Mouse (Mus musculus): ENCODE measurements at regions not wholly inside any gene's neighbourhood (a gene's known extent, or its start where the extent isn't known, plus 50 kb on each side); places are given as distances from the start of the nearest gene placed in this dataset.
A peak's percentile ranks its signal among the peaks of the same experiment; 100 is the strongest.

DNA sequence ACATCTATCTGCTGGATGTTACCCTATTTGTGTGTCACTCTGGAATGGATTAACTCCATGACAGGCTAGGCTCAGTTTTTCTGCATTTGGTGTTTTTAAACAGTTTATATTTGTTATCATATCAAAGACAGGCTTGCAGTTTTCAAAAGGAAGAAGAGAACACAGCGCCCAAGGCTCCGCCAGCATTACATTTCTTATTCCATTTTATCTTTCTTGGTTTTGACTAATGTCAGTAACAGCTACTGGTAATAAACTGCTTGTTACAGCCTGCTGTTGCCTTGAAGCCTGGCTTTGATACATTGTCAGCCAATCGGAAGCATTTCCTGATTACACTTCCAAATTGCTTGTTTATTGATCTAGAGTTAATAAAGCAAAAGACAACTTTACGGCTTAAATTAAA lies 219.4 kb upstream of the Mdfic start:
- TF ChIP-seq CTCF (IDR thresholded peaks at IDR 0.05) = no peak
- Histone ChIP-seq H3K4me3 (no peak overlapping the region), H3K27ac (no peak overlapping the region)
- intact Hi-C loops (cut with DNase I) = no loop called here
- DNase-seq (ENCODE audit: extremely low spot score in 1 of 2, low spot score in 2 of 2) = no peak

DNA sequence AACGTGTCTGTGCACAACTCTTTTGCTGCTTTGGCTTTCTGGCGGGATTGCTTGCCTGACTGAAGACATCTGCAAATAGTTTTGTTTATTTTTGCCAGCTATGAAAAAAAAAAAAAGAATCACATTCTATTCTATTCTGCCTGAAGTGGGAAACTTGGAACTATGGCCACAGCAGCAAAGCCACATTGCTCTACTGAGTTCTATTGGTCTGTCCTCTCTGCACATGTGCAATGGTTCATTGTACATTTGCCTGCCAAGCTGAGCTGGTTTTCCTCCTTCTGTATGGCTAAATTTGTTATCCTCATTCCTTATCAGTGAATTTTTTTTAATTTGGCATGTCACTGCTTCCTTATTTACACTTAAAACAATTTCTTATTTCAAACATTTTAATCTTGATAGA lies 211.1 kb upstream of the Mdfic start:
- no peak for DNase-seq (ENCODE audit: extremely low spot score in 1 of 2, low spot score in 2 of 2)
- Histone ChIP-seq H3K27ac (no peak overlapping the region), H3K4me3 (no peak overlapping the region)
- no peak for TF ChIP-seq CTCF (IDR thresholded peaks at IDR 0.05)
- intact Hi-C loops (cut with DNase I) = no loop called here

GRCm38 (mm10) chr6:15537279-15537678 lies 183.2 kb upstream of the Mdfic start:
- no peak overlapping the region for H3K4me3 ChIP-seq
- no peak for TF ChIP-seq CTCF (IDR thresholded peaks at IDR 0.05)
- no peak for DNase-seq (ENCODE audit: extremely low spot score in 1 of 2, low spot score in 2 of 2)
- intact Hi-C loops (cut with DNase I) = no loop called here
- H3K27ac ChIP-seq = no peak overlapping the region

DNA sequence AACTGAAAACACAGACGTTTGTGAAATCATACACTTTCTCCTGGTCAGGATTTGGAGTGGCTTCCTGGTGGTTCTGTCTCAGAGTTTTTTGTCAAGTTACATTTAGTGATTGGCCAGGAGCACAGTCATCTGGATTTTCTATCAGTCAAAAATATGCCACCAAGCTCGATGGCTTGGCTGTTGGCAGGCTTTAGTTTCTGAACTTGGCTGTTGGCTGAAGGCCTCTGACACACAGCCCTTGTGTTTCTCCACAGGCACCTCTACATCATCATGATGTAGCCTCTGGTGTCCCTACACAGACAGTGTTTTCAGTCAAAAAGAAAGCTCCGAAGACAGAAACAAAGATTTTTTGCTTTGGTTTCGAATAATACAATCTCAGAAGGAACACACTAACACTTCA lies 178.5 kb upstream of the Mdfic start:
- no peak overlapping the region for H3K27ac ChIP-seq
- no peak overlapping the region for H3K4me3 ChIP-seq
- DNase-seq (ENCODE audit: extremely low spot score in 1 of 2, low spot score in 2 of 2) = no peak
- no peak for TF ChIP-seq CTCF (IDR thresholded peaks at IDR 0.05)
- intact Hi-C loops (cut with DNase I) = no loop called here

- Histone ChIP-seq H3K27ac (no peak overlapping the region), H3K4me3 (no peak overlapping the region)
- DNase-seq (ENCODE audit: extremely low spot score in 1 of 2, low spot score in 2 of 2) = no peak
- TF ChIP-seq CTCF (IDR thresholded peaks at IDR 0.05) = no peak
- intact Hi-C loops (cut with DNase I) = no loop called here
Observed at GRCm38 (mm10) chr6:15543516-15544080, 176.9 kb upstream of the Mdfic start.

- DNase-seq (ENCODE audit: extremely low spot score in 1 of 2, low spot score in 2 of 2) = no peak
- no peak overlapping the region for H3K4me3 ChIP-seq
- intact Hi-C loops (cut with DNase I) = no loop called here
- H3K27ac ChIP-seq = no peak overlapping the region
- TF ChIP-seq CTCF (IDR thresholded peaks at IDR 0.05) = no peak
Observed at GRCm38 (mm10) chr6:15548833-15549232, 171.6 kb upstream of the Mdfic start.

- intact Hi-C loops (cut with DNase I) = no loop called here
- TF ChIP-seq CTCF (IDR thresholded peaks at IDR 0.05) = peak; percentile 6
- Histone ChIP-seq H3K4me3 (no peak overlapping the region), H3K27ac (no peak overlapping the region)
- DNase-seq (ENCODE audit: extremely low spot score in 1 of 2, low spot score in 2 of 2) = no peak
Observed at GRCm38 (mm10) chr6:15592780-15593179, 127.7 kb upstream of the Mdfic start.

- DNase-seq (ENCODE audit: extremely low spot score in 1 of 2, low spot score in 2 of 2) = no peak
- intact Hi-C loops (cut with DNase I) = no loop called here
- Histone ChIP-seq H3K4me3 (no peak overlapping the region), H3K27ac (no peak overlapping the region)
- no peak for TF ChIP-seq CTCF (IDR thresholded peaks at IDR 0.05)
Observed at GRCm38 (mm10) chr6:15597226-15597983, 123.1 kb upstream of the Mdfic start.

GRCm38 (mm10) chr6:15610208-15610607 lies 110.3 kb upstream of the Mdfic start:
- H3K4me3 ChIP-seq = no peak overlapping the region
- DNase-seq (ENCODE audit: extremely low spot score in 1 of 2, low spot score in 2 of 2) = no peak
- intact Hi-C loops (cut with DNase I) = no loop called here
- no peak overlapping the region for H3K27ac ChIP-seq
- TF ChIP-seq CTCF (IDR thresholded peaks at IDR 0.05) = no peak

DNA sequence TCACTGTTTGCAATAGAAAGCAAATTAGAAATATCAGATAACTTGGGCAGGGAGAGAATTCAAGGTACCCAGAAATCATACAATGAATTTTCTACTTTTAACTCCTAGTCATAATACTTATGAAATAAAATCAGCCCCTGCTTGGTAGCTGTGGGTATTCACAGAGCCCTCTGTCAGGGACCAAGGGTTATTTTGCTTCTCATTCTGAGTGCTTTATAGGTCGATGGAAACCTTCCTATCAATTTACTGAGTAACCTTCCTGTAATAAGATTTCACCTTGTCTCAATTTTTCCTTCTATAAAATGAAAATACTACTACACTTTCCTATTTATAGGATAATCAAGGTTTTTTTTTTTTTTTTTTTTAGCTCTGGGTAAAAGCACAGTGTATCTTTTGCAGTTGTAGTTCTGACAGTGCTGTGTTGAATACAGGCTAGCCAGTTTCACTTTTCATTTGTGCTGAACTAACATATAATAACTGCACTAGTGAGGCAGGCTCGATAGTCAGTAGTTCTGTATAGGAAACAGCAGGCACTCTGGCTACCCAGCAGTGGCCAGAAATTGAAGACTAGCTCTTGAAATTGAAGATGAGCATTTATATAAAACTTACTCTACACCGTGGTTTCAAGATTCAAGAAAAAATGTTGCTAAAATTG lies 94.4 kb upstream of the Mdfic start:
- H3K27ac ChIP-seq = no peak overlapping the region
- no peak for TF ChIP-seq CTCF (IDR thresholded peaks at IDR 0.05)
- no peak for DNase-seq (ENCODE audit: extremely low spot score in 1 of 2, low spot score in 2 of 2)
- no peak overlapping the region for H3K4me3 ChIP-seq
- intact Hi-C loops (cut with DNase I) = no loop called here

DNA sequence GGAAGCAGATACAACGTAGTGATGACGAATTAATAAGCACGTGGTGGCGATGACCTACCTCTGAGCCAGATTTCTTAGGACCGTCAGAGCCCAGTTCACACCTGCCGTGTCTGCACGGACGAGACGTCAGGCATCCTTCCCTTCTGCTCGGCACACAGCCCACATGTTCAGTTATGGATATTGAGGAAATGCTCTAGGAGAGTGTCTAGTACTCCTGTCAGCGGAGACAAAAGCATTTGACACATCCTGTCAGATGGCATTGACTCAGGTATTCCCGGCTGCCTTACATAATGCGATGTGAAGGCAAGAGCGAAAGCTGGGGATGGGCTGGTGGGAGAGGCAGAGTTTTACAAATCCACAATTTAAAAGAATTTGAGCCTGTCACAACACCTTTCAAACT lies 81.9 kb upstream of the Mdfic start:
- no peak for TF ChIP-seq CTCF (IDR thresholded peaks at IDR 0.05)
- Histone ChIP-seq H3K4me3 (no peak overlapping the region), H3K27ac (no peak overlapping the region)
- intact Hi-C loops (cut with DNase I) = no loop called here
- DNase-seq (ENCODE audit: extremely low spot score in 1 of 2, low spot score in 2 of 2) = peak in 1 of 2 experiments; percentile 8

DNA sequence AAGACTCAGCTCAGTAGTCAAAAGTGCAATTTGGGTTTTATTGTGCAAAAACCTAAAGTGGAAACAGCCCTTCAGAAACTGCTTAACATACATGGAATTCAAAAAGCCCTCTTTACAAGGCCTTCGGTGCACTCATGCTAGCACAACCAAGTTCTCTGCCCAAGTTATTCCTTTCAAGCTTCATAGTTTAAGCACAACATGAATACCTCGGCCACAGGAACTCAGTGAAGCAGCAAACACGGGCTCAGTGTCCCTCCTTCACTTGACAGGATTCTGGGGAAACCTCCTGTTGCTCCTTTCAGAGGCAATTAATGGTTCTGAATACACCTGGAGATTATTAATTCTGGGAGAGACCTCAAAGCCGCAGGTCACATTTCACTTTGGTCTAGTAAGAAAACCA lies 81.1 kb upstream of the Mdfic start:
- H3K27ac ChIP-seq = no peak overlapping the region
- intact Hi-C loops (cut with DNase I) = no loop called here
- no peak for DNase-seq (ENCODE audit: extremely low spot score in 1 of 2, low spot score in 2 of 2)
- H3K4me3 ChIP-seq = no peak overlapping the region
- TF ChIP-seq CTCF (IDR thresholded peaks at IDR 0.05) = no peak
